Mouse (Mus musculus) heart, embryonic 15.5 days (tissue): ENCODE data around the gene Ddx20. TPM values are rescaled to one million over a fixed set of nuclear protein-coding genes. Genes with fewer than 3 reads are reported as not detected.
A peak's percentile ranks its signal among the peaks of the same experiment; 100 is the strongest.

Experiments used
- ATAC-seq: fragments of 200-750 bp; cut with Nextera tagmentation; replicated peaks from 2 replicates; pipeline ENCODE4 v1.8.0; 2017; ENCODE audit warnings: low read depth, moderate TSS enrichment; ENCODE audit not compliant: insufficient number of reproducible peaks, insufficient read depth, low FRiP score
- H3K27ac ChIP-seq: fragments of 300-500 bp; sonication (generic); 2 replicates; pipeline ENCODE4 v1.5.1; 2015; ENCODE audit warnings: mild to moderate bottlenecking, inconsistent platforms
- H3K27me3 ChIP-seq: fragments of 300-500 bp; sonication (generic); 2 replicates; pipeline ENCODE4 v1.6.1; 2015; ENCODE audit warnings: inconsistent platforms
- H3K36me3 ChIP-seq: fragments of 300-500 bp; sonication (generic); 2 replicates; pipeline ENCODE4 v1.6.1; 2015; ENCODE audit warnings: mild to moderate bottlenecking, inconsistent platforms
- H3K4me1 ChIP-seq: fragments of 300-500 bp; sonication (generic); replicated peaks from 2 replicates; pipeline ENCODE4 v1.6.1; 2015; ENCODE audit warnings: inconsistent platforms
- H3K4me2 ChIP-seq: fragments of 300-500 bp; sonication (generic); 2 replicates; pipeline ENCODE4 v1.6.1; 2015; ENCODE audit warnings: inconsistent platforms, mild to moderate bottlenecking, moderate library complexity
- H3K4me3 ChIP-seq: fragments of 300-500 bp; sonication (generic); 2 replicates; pipeline ENCODE4 v1.5.1; 2015; ENCODE audit warnings: mild to moderate bottlenecking, inconsistent platforms
- H3K9ac ChIP-seq: fragments of 300-500 bp; sonication (generic); 2 replicates; pipeline ENCODE4 v1.6.1; 2015; ENCODE audit warnings: mild to moderate bottlenecking, inconsistent platforms
- H3K9me3 ChIP-seq: fragments of 300-500 bp; sonication (generic); replicated peaks from 2 replicates; pipeline ENCODE4 v1.6.1; 2016; ENCODE audit warnings: inconsistent platforms
- WGBS: fragments of 180-500 bp; shearing (Covaris S2); methylation state at CpG from one replicate; pipeline ENCODE4 v1.1.7; 2015; ENCODE audit warnings: mixed read lengths; 5-methylcytosine and 5-hydroxymethylcytosine counted together
- polyA plus RNA-seq: library from polyadenylated mRNA; unstranded; fragments of >200 nt; fragmentation: Nextera tagmentation; extraction: Ambion mirVana; gene quantifications from 2 replicates; pipeline ENCODE4 v1.2.1, GENCODE M21; 2015

Gene Ddx20
- polyA plus RNA-seq, 1 experiment from 2014 or later: 18.1 TPM

GRCm38 (mm10) chr3:105665105-105665765 is 22.1 kb downstream of the Ddx20 start:
- Histone ChIP-seq H3K9ac (no peak overlapping the region), H3K4me1 (peaks cover 9% of the 10 kb centered on the region), H3K4me2 (no peak overlapping the region), H3K36me3 (no peaks in the 10 kb centered on the region), H3K27ac (no peak overlapping the region), H3K9me3 (no peaks in the 10 kb centered on the region), H3K27me3 (no peaks in the 10 kb centered on the region), H3K4me3 (no peak overlapping the region)
- WGBS: 77% methylated on average over 9 of the region's 9 CpGs
- ATAC-seq: no peak

- H3K27ac ChIP-seq: no peak overlapping the region
- H3K4me1 ChIP-seq: peaks cover 9% of the 10 kb centered on the region
- no peaks in the 10 kb centered on the region for H3K9me3 ChIP-seq
- H3K36me3 ChIP-seq: no peaks in the 10 kb centered on the region
- H3K9ac ChIP-seq: no peak overlapping the region
- H3K27me3 ChIP-seq: no peaks in the 10 kb centered on the region
- no peak overlapping the region for H3K4me3 ChIP-seq
- no peak overlapping the region for H3K4me2 ChIP-seq
- WGBS: 65% methylated on average over 8 of the region's 8 CpGs
- ATAC-seq: no peak
These were observed 24.3 kb downstream of the Ddx20 start for GRCm38 (mm10) chr3:105663043-105663442.

- Histone ChIP-seq H3K4me2 (no peak overlapping the region), H3K4me3 (no peak overlapping the region), H3K9me3 (no peaks in the 10 kb centered on the region), H3K27ac (peak overlapping the region; percentile 46; the same call in 1 of the 2 replicates), H3K4me1 (peaks cover 9% of the 10 kb centered on the region), H3K36me3 (no peaks in the 10 kb centered on the region), H3K27me3 (no peaks in the 10 kb centered on the region), H3K9ac (no peak overlapping the region)
- no peak; the same call in 1 of the 2 replicates for ATAC-seq
- 25% methylated on average over 2 of the region's 2 CpGs for WGBS
These were observed 26.8 kb downstream of the Ddx20 start for GRCm38 (mm10) chr3:105660530-105660929.

GRCm38 (mm10) chr3:105655031-105655585 is 32.3 kb downstream of the Ddx20 start:
- H3K4me2 ChIP-seq: no peak overlapping the region
- no peak overlapping the region for H3K9ac ChIP-seq
- no peaks in the 10 kb centered on the region for H3K36me3 ChIP-seq
- no peaks in the 10 kb centered on the region for H3K27me3 ChIP-seq
- H3K27ac ChIP-seq: no peak overlapping the region
- no peaks in the 10 kb centered on the region for H3K4me1 ChIP-seq
- WGBS: 82% methylated on average over 11 of the region's 11 CpGs
- no peak for ATAC-seq
- no peaks in the 10 kb centered on the region for H3K9me3 ChIP-seq
- no peak overlapping the region for H3K4me3 ChIP-seq

GRCm38 (mm10) chr3:105653544-105654380 is 33.6 kb downstream of the Ddx20 start:
- 81% methylated on average over 13 of the region's 13 CpGs for whole genome bisulfite sequencing
- no peak overlapping the region for H3K4me3 ChIP-seq
- no peak for ATAC-seq
- no peak overlapping the region for H3K27ac ChIP-seq
- no peaks in the 10 kb centered on the region for H3K36me3 ChIP-seq
- H3K4me1 ChIP-seq: no peaks in the 10 kb centered on the region
- H3K9me3 ChIP-seq: no peaks in the 10 kb centered on the region
- H3K27me3 ChIP-seq: no peaks in the 10 kb centered on the region
- H3K9ac ChIP-seq: no peak overlapping the region
- H3K4me2 ChIP-seq: no peak overlapping the region

- 58% methylated on average over 8 of the region's 8 CpGs for WGBS
- no peak overlapping the region for H3K4me3 ChIP-seq
- no peaks in the 10 kb centered on the region for H3K27me3 ChIP-seq
- H3K9ac ChIP-seq: no peak overlapping the region
- H3K4me2 ChIP-seq: no peak overlapping the region
- no peak for ATAC-seq
- H3K4me1 ChIP-seq: no peaks in the 10 kb centered on the region
- no peak overlapping the region for H3K27ac ChIP-seq
- no peaks in the 10 kb centered on the region for H3K36me3 ChIP-seq
- no peaks in the 10 kb centered on the region for H3K9me3 ChIP-seq
These were observed 38.3 kb downstream of the Ddx20 start for GRCm38 (mm10) chr3:105648889-105649567.

- no peaks in the 10 kb centered on the region for H3K9me3 ChIP-seq
- no peak for ATAC-seq
- no peaks in the 10 kb centered on the region for H3K36me3 ChIP-seq
- no peak overlapping the region for H3K4me2 ChIP-seq
- no peak overlapping the region for H3K27ac ChIP-seq
- no peaks in the 10 kb centered on the region for H3K27me3 ChIP-seq
- WGBS: 78% methylated on average over 5 of the region's 5 CpGs
- no peak overlapping the region for H3K9ac ChIP-seq
- no peak overlapping the region for H3K4me3 ChIP-seq
- no peaks in the 10 kb centered on the region for H3K4me1 ChIP-seq
These were observed 43.8 kb downstream of the Ddx20 start for GRCm38 (mm10) chr3:105643566-105643965.

- ATAC-seq: no peak; the same call in 1 of the 2 replicates
- H3K4me2 ChIP-seq: no peak overlapping the region
- no peak overlapping the region for H3K4me3 ChIP-seq
- no peaks in the 10 kb centered on the region for H3K36me3 ChIP-seq
- no peaks in the 10 kb centered on the region for H3K27me3 ChIP-seq
- WGBS: 31% methylated on average over 1 of the region's 1 CpGs
- H3K4me1 ChIP-seq: no peaks in the 10 kb centered on the region
- no peaks in the 10 kb centered on the region for H3K9me3 ChIP-seq
- H3K9ac ChIP-seq: no peak overlapping the region
- H3K27ac ChIP-seq: no peak overlapping the region
These were observed 45.2 kb downstream of the Ddx20 start for GRCm38 (mm10) chr3:105642186-105642585.

- 0 out of 2 replicates have a peak, but pooled peaks cover 7% of the 10 kb centered on the region for H3K4me1 ChIP-seq
- H3K9me3 ChIP-seq: no peaks in the 10 kb centered on the region
- H3K27ac ChIP-seq: no peak overlapping the region
- H3K9ac ChIP-seq: no peak overlapping the region
- H3K4me3 ChIP-seq: no peak overlapping the region
- WGBS: 81% methylated on average over 3 of the region's 3 CpGs
- H3K36me3 ChIP-seq: no peaks in the 10 kb centered on the region
- no peaks in the 10 kb centered on the region for H3K27me3 ChIP-seq
- ATAC-seq: no peak
- no peak overlapping the region for H3K4me2 ChIP-seq
These were observed 54.4 kb downstream of the Ddx20 start for GRCm38 (mm10) chr3:105633021-105633420.

- Histone ChIP-seq H3K4me1 (0 out of 2 replicates have a peak, but pooled peaks cover 7% of the 10 kb centered on the region), H3K9me3 (no peaks in the 10 kb centered on the region), H3K4me3 (no peak overlapping the region), H3K9ac (no peak overlapping the region), H3K36me3 (no peaks in the 10 kb centered on the region), H3K27me3 (no peaks in the 10 kb centered on the region), H3K27ac (no peak overlapping the region), H3K4me2 (no peak overlapping the region)
- 30% methylated on average over 2 of the region's 2 CpGs for WGBS
- ATAC-seq: no peak
These were observed 55.1 kb downstream of the Ddx20 start for GRCm38 (mm10) chr3:105632296-105632695.
